Mouse (Mus musculus): ENCODE results near the gene Psmd13. TPM values are rescaled to one million over a fixed set of nuclear protein-coding genes. Genes with fewer than 3 reads are reported as not detected.

The Psmd13 gene
- polyA plus RNA-seq, 2 experiments from 2014 or later: 94.9 to 150 TPM

DNA sequence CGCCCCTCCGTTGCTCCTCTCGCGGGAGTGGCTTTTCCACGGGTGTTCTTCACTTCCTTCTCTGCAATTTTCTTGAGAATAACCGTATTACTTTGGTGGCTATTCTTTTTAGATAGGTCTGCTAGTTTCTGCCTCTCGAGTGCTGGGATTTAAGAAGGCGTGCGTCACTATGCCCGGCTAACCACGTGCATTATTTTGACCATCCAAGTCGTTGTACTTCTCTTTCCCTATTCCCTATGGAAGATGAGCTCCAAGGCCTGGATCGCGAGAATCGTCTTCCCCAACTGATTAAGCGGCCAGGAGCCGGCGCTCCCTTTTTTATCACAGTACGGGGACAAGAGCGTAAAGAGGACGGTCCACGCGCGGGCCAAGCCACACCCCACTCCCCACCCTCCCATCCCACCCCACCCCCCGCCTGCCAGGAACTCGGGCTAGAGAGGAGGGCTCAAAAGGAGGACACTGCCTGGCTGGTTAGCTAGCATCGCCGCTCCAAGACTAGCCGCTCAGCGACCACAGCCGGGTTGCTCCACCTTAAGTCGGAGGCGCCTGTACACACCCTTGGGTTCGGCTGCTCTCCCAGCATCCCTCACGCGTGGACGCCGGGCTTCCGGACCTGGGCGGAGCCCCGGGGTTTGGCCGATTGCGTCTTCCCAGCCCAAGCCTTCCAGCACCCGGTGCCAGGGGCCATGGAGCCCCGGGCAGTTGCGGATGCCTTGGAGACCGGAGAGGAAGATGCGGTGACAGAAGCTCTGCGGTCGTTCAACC, 24.8 kb upstream of the Psmd13 start, which contains the start of gene Ric8a:
Gene Ric8a, plus strand, starts transcription at position 173 of the 765 bp plus-strand sequence.
- ATAC-seq: peak; percentile 74

DNA sequence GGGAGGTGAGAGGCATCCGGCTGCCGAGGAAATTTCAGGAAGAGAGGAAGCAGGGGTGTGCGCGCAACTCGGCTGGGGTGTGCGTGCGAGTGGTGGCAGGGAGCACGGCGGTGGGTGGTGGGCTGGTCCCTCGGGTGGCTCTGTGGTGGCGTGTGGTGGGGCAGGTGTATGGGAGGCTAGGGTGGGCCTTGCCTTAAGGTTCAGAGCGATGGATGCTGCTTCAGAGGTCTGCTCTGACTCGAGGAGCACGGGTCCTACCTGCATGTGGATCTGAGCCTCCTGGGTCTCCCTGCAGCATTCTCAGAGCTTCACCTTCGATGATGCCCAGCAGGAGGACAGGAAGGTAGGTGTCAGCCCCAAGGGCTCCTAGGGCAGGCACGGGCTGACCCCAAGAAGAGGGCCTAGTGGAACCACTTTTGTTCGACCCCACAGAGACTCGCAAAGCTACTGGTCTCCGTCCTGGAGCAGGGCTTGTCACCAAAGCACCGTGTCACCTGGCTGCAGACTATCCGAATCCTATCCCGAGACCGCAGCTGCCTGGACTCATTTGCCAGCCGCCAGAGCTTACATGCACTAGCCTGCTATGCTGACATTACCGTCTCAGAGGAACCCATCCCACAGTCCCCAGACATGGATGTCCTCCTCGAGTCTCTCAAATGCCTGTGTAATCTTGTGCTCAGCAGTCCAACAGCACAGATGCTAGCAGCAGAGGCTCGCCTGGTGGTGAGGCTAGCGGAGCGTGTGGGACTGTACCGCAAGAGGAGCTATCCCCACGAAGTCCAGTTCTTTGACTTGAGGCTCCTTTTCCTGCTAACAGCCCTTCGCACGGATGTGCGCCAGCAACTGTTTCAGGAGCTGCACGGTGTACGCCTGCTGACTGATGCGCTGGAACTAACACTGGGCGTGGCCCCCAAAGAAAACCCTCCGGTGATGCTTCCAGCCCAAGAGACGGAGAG, 23.9 kb upstream of the Psmd13 start, which contains the start of gene Bet1l:
Gene Bet1l, minus strand, starts transcription at position 28 of the 956 bp plus-strand sequence.
- peak; percentile 32 for ATAC-seq

GRCm38 (mm10) chr7:140858746-140859145, 23.0 kb upstream of the Psmd13 start:
- ATAC-seq: no peak

DNA sequence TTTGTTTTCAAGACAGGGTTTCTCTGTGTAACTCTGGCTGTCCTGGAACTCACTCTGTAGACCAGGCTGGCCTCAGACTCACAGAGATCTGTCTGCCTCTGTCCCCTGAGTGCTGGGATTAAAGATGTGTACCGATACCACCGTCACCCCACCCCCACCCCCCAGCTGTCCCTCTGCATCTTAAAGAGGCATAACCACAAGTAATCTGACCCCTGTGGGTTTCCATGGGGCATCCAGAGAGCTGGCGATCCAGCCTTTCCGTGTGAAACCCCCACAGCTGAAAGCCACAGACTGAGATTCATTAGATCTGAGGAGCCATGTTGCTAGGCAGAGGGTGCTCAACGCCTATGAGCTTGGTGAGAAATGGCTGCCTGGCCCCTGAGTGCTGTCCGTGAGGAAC, 21.8 kb upstream of the Psmd13 start:
- no peak for ATAC-seq

DNA sequence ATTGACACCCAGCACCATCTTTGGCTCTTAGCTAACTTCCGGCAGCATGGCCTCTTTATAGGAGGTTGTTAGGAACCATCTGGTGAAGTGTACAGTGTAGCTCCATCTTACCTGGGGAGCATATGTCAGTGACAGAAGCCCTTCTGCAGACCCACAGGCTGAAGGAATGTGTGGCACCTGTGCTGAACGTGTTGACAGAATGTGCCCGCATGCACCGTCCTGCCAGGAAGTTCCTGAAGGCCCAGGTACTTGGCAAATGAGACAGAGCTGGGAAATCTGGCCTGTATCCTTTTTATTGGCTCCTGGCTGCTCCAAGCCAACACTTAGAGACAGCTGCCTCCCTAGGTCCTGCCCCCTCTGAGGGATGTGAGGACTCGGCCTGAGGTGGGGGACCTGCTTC, 21.0 kb upstream of the Psmd13 start:
- ATAC-seq: no peak

DNA sequence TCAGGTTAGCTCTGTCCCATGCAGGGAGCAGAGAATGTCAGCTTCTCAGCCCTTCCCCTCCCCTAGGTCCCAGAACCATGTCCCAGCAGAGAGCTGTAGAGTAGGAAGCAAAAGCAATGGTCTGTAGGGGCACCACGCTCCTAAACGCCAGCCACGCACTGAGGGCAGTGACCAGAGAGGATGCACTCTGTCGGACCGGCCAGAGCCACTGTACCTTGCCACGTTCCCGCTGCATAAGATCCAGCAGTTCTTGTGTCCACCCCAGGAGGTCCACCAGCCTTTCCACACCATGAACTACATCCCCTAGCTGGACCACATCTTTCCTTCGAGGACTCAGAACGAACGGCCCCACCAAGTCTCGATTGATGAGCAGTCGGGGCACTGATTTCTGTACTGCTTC, 17.0 kb upstream of the Psmd13 start:
- ATAC-seq: no peak

DNA sequence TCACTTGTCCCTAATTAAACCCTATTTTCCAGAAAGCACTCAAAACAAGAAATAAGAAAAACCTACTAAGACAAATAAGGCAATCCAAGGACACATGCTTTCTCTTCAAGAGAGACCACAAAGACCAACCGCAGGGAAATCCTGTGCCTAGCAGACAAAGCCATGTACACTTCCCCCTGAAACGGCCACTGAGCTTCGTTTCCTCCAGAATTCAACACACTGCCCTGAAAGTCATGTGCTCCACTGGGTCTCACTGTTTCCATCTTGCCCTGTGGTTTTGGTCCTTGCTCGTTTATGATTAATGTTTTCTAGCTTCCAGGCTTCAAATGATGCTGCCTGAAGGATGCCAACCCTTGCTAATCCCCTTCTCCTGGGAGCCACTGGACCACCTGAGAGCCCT, 7.5 kb upstream of the Psmd13 start:
- ATAC-seq: no peak

- no peak for ATAC-seq
These were observed 4.4 kb upstream of the Psmd13 start for GRCm38 (mm10) chr7:140877364-140877763.

DNA sequence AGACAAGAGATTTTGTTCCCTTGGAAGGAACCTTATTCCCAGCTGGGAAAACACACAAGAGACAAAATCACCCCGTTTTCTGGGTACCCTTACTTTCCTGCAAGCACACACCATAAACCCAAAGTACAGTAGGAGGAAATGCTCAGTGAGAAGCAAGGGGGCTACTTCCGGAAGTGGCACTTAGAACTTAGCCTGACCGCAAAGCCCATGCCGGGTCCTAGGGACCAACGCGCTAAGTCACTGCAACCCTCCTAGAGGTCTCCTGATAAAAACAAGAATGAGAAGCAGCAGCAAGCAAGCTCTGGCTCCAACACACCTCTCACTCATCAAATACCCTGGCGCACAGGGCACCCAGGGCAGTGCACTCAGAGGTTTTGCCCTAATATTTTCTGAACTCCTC, 2.4 kb upstream of the Psmd13 start:
- ATAC-seq: no peak

DNA sequence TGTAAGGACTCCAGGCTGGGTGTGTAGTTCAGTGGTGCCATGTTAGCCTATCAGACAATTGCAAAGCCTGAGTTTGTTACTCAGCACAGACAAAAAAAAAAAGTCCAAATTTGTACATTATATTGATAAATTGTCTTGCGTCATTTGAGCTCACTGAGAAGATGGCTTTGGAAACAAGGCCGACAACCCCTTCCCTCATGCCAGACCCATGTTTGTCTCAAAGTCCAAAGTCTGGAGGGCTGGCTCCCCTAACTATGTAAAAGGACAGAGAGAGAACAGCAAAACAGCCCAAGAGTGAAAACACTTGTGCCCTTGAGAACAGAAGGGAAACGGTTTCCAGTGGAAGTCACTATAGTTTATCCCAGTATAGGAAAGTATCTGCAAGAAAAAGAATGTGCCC, 1.3 kb upstream of the Psmd13 start:
- ATAC-seq: no peak

DNA sequence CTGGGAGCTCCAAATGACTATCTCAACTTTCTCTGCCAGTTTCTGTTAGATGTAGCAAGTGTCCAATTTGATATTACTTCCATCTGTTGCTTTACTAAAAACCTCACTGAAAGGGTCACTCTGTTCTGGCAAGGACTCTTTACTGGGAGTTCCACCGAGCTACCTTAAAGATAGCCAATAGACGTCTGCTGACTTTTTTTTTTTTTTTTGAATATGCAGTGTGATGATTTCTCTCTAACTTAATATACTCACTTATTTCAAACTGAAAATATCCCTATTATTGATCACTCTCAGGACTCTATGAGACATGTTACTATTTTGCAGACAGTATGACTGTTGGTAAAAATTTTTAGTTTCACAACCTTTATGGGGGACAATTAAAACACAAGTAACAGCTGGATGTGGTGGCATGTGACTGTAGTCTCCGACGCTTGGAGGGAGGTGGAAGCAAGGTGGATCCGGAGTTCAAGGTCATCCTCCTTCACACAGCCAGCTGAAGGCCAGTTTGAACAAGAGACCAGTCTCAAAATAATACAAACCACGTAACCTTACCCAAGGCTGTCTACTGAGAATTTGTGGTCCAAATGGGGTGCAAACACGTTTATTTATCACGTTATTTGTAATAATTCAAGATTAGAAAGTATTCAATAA, 778 bp upstream of the Psmd13 start:
- ATAC-seq: no peak

DNA sequence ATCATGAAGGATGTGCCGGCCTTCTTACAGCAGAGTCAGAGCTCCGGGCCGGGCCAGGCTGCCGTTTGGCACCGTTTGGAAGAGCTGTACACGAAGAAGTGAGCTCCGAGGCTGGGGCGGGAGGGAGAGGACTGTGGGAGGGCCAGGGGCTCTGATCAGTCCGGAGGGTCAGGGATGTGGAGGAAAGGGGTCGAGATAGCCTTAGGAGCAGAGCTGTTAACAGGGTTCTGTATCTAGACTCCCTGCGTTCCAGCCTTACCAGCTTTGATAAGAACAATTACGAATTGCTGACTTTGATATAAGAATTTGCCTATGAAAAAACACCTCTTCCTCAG, 668 bp downstream of the Psmd13 start:
- ATAC-seq: no peak

DNA sequence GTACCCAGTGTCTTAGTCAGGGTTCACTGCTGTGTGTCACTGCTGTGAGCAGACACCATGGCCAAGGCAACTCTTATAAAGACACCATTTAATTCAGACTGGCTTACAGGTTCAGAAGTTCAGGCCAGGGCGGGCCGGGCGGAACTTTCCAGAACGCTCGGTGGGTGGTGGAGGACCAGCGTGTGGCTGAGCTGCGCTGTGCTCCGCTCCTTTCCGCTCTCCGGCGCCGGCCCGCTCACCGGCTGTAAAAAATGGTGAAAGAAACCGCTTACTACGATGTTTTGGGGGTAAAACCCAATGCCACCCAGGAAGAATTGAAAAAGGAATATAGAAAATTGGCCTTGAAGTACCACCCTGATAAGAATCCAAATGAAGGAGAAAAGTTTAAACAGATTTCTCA, 8.9 kb downstream of the Psmd13 start:
- ATAC-seq: peak; percentile 34

- no peak for ATAC-seq
These were observed 12.3 kb downstream of the Psmd13 start for GRCm38 (mm10) chr7:140894031-140894430.

DNA sequence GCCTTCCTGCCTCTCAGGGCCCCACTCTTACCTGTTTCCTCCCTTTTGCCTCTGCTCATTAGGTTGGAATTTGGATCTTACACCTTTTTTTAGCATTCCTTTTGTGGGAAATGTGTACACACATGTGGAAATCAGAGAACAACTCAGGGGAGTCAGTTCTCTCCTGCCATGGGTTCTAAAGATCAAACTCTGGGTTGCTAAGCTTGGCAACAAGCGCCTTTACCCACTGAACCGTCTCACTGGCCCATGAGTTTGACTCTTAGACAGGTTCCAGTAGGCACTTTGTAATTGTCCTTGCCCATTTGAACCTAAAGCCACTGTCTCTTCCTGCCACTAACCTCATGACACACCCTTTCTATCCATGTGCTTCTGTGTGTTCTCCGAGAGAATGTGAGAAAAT, 12.8 kb downstream of the Psmd13 start:
- no peak for ATAC-seq

- ATAC-seq: no peak
These were observed 16.1 kb downstream of the Psmd13 start for GRCm38 (mm10) chr7:140897863-140898262.

- no peak for ATAC-seq
These were observed 17.4 kb downstream of the Psmd13 start for GRCm38 (mm10) chr7:140899121-140899520.

DNA sequence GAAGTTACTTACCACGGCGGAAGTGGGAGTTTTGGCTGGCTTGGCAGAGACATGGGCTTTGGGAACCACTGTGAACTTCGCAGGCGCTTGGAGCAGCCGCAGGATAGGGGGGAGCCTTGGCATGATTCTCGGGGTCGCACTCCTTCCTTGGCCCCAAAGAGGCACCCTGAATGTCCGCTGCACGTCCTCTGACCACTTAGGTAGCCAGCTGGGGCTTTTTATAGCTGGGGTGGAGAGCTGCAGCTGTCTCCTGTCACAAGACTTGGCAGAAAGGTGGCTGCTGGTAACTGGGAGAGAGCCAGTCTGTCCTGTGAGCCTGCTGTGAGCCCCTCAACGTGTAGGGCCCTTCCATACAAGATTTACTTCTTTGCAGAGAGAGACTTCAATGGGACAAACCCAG, 18.5 kb downstream of the Psmd13 start, which contains the start of gene Cox8b:
Gene Cox8b, minus strand, starts transcription at position 227 of the 400 bp plus-strand sequence.
- no peak for ATAC-seq

- no peak for ATAC-seq
These were observed 20.5 kb downstream of the Psmd13 start for GRCm38 (mm10) chr7:140902036-140902875.

- ATAC-seq: peak; percentile 39
These were observed 21.4 kb downstream of the Psmd13 start for GRCm38 (mm10) chr7:140903212-140903611.

DNA sequence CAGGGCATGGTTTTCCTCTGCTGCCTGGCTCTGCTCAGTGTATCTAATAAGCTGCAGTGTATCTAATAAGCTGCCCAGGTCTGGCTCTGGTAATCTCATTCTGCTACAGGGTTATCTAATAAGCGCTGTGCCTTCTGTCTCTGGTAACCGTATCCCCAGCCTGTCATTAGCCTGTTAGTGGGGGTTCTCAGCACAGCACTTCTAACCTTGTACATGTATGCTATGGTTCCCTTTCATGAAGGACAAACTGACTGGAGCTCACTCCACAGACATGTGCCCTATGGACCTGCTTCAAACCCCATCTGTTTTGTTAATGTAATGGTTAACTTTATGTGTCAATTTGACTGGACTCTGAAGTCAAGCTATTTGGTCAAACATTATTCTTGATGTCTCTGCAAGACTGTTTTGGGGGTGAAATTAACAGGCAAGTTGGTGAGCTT, 23.9 kb downstream of the Psmd13 start:
- no peak for ATAC-seq

GRCm38 (mm10) chr7:140907131-140907530, 25.4 kb downstream of the Psmd13 start:
- no peak for ATAC-seq
